Mouse (Mus musculus) spleen, adult 2 months (tissue): ENCODE results near the gene Frmd8.

Source experiments
- CTCF ChIP-seq: fragments of 200-500 bp; IDR thresholded peaks from 2 replicates; pipeline ENCODE4 v1.5.1; 2011; ENCODE audit warnings: mild to moderate bottlenecking, inconsistent platforms; ENCODE audit not compliant: insufficient read depth, insufficient read length, insufficient replicate concordance; ENCODE audit errors: extremely low read depth
- POLR2A ChIP-seq: fragments of 200-500 bp; IDR thresholded peaks from 2 replicates; pipeline ENCODE4 v1.6.1; 2011; ENCODE audit warnings: low read depth, low read length, inconsistent platforms

DNA sequence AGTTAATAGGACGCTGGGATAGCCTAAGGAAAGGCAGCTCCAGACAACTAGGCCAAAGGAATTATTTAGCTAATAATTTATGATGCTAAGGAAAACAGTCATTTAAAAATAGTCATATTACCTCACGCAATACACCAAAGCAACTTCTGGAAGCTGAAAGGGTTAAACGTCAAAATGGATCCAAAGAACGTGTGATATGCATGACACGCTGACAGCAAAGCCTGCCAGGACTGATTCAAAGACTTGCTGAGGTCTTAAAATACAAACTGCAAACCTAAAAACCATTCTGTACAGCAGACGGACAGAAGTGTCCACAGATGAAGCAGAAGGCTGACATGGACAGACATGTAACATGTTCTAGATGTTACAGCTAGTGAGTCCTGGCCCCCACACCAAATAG, 42.7 kb downstream of the Frmd8 start:
- TF ChIP-seq CTCF, result no peak
- TF ChIP-seq POLR2A, result no peak
